Mouse (Mus musculus): ENCODE data around the gene Adgra3. TPM values are rescaled to one million over a fixed set of nuclear protein-coding genes. Genes with fewer than 3 reads are reported as not detected.

Adgra3 gene
- polyA plus RNA-seq (2012; rRNA removed): 16.2 and 16.9 TPM in 2 replicates

DNA sequence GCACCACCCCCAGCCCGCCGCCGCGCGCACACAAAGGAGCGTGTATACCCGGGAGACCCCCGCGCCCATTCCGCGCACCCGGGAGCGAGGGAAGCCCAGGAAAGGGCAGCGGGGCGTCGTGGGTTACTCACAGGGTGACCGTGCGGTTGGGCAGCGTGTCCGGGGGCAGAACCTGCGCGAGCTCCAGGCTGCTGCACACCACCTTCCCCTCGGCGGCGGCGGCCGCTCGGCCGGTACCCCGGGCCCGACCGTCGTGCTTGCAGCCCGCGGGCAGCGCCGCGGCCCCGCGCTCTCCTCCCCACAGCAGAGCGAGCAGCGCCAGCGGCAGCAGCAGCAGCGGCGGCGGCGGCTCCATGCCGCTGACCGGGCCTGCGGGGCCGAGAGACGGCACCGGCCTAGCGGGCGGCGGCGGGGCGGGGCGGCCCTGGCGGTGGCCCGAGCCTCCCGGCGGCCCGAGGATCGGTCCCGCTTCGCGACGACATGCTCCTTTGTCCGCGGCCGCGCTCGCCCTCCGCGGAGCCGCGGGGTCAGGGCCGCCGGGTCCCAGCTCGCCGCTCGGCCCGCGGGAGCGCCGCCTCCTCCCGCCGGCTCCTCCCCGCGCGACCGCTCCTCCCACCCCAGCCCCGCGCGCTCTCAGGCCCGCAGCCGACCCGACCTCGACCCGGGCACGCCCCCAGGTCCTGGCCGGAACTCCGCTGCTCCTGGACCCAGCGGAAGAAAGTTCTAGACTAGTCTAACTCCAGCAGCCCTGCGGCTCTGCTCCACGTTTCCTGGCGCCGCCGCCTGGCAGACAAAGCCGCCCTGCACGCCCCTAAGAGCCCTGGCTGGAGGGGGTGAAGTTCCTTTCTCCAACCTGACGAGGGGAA, at the start of gene Adgra3:
Gene Adgra3 (minus strand): TSS at position 586 of the 866 bp plus-strand sequence.
- peak; percentile 46 for DNase-seq (ENCODE audit: low read depth, low spot score)
- WGBS: 1% methylated on average over 106 of the region's 113 CpGs

DNA sequence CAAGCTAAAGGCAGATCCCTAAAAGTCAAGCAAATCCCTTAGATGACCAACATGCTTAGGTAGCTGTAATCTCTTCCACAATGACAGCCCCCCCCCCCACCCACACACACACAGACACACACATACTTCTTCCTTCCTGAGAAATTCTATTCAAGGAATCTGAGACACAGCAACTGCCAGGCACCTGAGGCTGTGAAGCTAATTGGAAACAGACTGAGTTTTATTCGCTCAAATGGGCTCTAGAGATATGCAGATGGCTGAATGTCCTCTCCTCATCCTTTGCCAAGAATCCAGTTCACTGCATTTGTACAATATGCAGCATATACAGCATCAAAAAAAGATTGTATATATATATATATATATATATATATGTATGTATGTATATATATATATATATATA, 24.6 kb upstream of the Adgra3 start:
- 81% methylated on average over 1 of the region's 1 CpGs for WGBS
- no peak for DNase-seq (ENCODE audit: low read depth, low spot score)

DNA sequence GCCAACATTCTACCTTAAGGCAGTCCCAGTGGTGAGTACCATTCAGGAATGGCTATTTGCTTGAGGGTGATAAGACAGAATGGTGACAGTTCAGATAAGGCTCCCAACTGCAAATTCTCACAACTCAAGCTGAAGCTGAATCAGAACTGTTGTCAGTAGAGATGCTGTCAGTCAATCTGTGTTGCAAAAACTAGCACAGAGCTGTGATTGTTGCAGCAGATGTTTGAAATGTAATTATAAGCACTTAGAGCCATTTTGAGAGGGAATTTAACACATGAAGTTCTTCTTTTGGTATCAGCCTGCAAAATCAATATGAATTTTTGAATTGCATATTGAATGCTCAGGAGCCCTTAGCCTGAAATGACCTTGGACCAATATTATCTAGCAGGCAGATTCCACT, 15.4 kb upstream of the Adgra3 start:
- no peak for DNase-seq (ENCODE audit: low read depth, low spot score)

DNA sequence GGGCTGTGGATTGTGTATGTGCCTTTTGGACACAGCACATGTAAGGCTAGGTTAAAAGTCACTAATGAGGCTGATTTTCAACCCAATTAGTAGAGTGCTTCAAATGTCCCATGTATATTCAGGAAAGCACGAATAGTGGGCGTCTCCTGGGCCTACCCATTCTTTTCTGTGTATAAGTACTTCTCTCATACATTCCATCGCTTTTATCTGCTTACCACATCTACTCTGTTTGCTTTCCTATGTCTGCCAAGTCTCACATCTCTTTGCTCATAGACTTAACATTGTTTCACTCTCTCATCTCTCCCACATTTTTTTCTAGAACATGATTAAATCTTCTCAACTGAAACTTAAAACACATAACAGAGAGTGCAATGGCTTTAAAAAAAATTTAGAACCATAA, 5.4 kb upstream of the Adgra3 start:
- 74% methylated on average over 3 of the region's 3 CpGs for WGBS
- no peak for DNase-seq (ENCODE audit: low read depth, low spot score)

DNA sequence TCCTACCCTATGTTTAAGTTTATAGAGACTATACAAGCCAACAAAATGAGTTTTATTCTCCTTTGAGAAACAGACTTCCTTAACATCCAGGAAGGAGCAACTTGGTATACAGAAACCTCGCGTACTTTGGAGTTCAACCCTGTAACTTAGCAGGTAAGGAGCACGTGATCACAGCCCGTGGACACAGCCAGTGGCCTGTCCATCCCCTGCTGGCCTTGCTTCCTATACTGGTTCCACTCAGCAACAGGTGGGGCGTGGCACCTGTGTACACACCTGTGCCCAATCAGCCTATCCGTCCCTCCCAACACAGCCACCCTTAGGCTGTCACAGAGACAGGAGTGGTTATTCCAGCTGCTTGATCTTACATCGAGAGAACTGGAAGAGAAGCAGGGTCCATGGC, 780 bp upstream of the Adgra3 start:
- WGBS: 34% methylated on average over 7 of the region's 7 CpGs
- DNase-seq (ENCODE audit: low read depth, low spot score): peak; percentile 90

DNA sequence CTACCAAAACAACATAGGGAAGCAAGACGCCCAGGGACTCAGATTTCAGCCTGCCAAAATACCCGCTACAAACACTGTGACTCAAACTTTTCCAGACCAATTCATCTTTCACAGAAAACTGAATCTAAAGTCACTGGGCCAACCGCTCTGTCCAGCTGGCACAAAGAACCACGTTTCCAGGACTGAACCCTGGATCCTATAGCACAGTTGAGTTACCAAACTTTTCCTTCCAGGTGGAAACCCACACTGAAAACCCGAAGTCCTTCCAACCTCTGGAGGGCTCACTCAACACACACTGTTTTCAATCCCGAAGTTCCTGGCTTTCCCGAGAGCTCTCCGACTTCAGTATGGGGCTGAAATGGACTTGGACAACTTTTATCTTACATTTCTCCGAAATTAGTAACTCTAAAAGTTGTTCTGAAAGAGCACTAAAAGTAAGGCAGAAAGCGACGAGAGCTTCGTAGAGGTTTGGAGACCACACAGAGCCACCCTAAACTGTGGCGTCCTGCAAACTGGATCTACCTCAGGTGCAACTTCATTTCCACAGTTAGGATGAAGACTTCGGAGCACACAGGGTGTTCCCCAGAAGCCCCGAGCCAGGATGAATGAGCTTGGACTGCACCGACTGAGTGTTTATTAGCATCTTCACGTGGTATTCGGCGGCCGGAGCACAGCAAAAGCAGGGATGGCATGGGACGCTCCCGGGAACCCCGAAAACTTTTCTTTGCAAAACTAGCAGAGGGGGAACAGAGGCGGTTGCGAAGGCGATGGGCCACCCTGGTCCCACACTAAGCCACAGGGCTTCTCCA, 990 bp downstream of the Adgra3 start:
- WGBS: 4% methylated on average over 26 of the region's 26 CpGs
- no peak for DNase-seq (ENCODE audit: low read depth, low spot score)

DNA sequence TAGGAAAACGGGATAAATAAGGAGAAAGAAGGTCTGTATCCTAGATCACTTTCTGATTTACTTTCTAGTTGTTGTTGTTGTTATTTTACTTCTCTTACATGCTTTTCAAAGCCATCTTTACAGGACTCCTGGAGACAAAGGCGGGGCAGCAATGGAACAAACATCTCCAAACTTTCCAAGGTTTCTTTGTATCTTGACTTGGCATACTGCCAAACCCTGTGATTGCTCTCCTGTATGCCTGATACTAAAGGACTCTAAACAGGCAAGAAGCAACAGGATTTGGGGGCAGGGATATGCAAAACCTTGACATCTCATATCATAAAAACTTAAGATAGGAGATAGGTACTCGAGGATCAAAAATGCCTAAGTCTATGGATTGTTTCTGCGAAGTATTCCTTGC, 6.3 kb downstream of the Adgra3 start:
- 44% methylated on average over 4 of the region's 4 CpGs for WGBS
- no peak for DNase-seq (ENCODE audit: low read depth, low spot score)

DNA sequence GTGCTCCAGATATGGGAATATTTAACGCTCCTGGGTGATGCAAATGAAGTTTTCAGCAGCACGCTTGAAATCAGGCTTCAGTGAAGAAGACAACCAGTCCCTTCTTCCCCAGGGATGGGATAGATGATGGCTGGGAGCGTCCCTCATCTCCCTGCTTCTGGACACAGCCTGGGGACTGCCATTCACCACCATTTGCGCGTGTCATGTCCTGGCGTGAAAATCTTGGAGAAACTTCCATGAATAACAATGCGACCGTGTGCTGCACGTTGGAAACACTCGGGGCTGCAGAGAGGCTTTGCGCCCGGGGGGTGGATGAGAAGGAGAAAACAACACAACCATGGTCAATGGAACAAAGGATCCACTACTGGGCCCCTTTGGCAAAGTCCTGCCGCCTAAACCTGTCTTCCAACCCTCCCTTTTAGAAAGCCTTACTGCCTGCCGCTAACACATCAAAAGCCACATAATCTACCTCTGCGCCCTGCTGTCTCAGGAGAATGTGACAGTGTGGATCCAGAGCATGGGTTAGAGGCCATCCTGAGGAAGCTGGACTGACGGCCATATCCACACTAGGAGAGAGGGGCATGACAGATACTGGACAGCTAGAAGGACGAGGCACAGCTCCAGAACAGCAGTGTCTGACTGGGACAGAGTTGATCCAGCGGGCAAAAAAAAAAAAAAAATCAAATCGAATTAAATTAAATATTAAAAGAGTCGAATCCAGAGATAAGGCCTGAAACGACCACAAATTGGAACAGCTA, 8.0 kb downstream of the Adgra3 start:
- no peak for DNase-seq (ENCODE audit: low read depth, low spot score)
- WGBS: 94% methylated on average over 21 of the region's 21 CpGs

DNA sequence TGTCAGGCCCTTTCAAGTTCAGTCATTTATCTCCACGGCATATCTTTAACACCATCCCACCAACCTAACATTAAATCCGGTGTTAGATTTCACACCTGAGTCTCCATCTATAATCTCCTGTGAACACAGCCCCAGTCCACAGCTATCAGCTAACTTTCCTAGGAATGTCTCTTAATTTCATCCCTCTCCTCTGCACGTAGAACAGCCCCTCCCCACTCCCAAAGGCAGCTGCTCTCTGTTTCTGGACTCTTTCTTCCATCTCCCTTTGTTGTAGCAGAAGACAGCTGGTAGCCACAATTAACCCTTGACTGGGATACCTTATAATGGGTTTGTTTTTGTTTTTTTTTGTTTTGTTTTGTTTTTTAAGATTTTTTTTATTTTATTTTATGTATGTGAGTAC, 8.8 kb downstream of the Adgra3 start:
- DNase-seq (ENCODE audit: low read depth, low spot score): no peak
- WGBS: 80% methylated on average over 3 of the region's 3 CpGs

DNA sequence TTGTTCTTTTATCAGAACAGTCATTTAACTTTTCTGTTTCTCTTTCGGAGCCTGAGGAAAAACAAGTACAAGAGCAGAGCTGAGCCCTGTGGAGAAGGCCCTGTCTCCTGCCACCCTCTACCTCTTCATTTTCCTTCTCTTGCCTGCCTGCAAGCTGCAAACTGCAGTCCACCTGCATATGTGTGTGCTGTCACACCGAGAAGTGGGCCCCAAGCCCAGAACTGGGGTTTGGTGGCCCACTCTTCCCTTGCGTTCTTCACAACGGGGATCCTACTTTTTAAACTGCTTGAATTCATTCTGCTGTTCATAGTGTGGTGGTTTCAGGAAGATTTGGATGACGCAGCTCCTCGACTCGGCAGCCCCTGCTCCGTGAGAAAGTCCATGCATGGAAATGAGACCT, 9.3 kb downstream of the Adgra3 start:
- WGBS: 86% methylated on average over 8 of the region's 8 CpGs
- no peak for DNase-seq (ENCODE audit: low read depth, low spot score)

DNA sequence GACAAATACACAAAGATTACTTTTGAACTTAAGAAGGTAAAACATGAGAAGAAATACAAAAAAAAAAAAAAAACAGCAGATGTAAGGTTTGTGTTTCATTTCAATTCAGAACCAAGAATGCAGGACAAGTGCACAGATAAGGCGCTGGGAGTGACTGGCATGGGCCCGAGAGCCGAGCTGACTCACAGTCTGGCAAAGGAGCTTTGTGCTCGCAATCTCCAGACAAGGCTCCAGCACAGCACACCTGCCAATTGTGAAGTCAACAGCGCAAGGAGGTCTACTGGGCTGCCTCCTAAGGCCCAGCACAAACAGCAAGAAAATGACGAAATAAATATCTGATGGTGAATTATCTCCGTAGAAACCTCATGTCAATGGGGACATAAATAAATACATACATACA, 9.8 kb downstream of the Adgra3 start:
- DNase-seq (ENCODE audit: low read depth, low spot score): no peak
- 17% methylated on average over 7 of the region's 7 CpGs for WGBS

DNA sequence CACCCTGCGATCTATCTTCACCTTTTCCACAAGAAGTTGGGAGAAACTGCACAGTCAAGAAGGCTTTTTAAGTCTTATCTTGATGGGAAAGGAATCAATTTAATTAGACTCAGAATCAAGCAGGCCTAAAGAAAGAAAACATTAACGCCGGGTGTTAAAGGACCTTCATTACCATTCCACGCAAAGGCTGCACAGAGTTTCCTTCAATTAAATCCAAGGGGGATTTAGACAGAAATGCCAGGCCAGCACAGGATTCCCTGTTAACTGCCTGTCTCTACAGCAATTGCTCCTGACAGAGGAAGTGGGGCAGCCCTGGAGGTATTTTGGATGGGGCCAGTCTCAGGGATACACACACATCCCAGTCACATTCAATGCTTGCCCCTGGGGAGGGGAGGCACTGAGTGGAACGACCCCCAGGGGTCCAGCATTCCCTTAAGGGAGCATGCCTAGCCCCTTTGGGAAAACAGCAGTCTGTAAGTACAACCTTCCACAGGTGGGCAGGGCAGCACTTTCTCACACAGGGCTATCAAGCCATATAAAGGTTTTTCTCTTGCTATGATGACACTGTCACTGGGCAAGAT, 10.4 kb downstream of the Adgra3 start:
- 62% methylated on average over 5 of the region's 5 CpGs for WGBS

DNA sequence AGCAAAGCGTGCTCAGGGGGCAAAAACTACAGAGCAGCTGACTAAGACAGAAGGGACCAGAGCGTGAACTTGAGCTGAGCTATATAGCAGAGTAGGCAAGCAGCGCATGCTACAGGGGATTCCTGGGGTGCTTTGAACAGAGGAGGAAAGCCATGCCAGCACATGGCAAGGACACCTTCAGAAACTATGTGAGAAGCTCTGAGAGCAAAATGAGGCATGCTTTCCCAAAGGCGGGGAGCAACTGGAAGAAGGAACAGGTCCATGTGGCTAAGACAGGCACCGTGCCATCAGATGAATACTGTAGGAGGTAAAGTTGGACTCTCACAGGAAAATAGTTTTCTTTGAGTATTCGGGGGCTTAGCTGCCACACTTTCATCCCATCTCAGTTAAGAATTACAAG, 13.6 kb downstream of the Adgra3 start:
- DNase-seq (ENCODE audit: low read depth, low spot score): no peak

More for the DNA sequence above, 10.4 kb downstream of the Adgra3 start:
- DNase-seq (ENCODE audit: low read depth, low spot score): no peak

DNA sequence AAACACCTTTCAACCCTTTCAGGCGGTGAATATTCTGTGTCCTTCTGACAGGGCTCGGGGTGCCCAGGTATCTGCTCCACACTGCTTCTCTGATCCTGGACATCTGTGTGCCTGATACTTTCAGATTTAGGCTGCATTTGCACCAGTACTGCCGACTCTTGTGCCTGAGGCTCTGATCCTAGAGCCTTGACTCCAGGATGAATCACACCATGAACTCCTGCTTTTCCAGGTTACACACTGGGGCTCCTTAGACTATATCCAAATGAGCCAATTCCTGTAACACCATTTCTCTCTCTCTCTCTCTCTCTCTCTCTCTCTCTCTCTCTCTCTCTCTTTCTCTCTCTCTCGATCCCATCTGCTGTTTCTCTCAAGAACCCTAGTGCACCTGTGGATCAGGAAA, 15.1 kb downstream of the Adgra3 start:
- WGBS: 83% methylated on average over 4 of the region's 4 CpGs
- DNase-seq (ENCODE audit: low read depth, low spot score): no peak

More for the DNA sequence above, 13.6 kb downstream of the Adgra3 start:
- 96% methylated on average over 6 of the region's 6 CpGs for WGBS

DNA sequence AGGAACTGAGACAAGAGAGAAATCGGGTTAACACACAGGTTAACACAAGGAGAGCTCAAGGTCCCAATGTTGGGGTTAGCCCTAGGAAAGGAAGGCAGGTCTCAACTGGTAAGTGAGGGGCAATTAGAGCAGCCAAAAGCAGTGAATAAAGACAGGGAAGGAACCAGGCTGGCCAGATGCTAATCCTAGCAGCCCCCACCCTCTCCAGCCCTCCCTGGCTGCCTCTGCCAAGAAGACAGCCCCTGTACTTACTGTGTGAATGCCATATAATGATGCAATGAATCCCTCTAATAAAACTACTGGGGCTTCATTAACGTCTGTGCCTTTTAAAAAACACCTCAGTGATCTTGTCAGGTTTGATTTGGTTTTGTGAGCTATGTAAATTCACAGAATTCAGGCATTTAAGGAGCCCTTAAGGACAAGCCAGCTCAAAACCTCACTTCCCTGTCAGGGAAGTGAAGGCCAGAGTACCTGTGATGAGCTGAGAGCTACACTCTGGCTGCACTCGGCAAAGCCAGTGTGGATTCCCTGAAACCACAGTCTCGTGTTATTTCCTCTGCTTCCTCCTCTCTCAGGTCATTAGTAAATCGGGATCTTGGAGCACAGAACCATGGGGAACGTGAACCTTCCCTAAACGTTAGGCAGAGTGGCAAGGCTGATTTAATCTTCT, 16.4 kb downstream of the Adgra3 start:
- 57% methylated on average over 7 of the region's 7 CpGs for WGBS
- no peak for DNase-seq (ENCODE audit: low read depth, low spot score)

DNA sequence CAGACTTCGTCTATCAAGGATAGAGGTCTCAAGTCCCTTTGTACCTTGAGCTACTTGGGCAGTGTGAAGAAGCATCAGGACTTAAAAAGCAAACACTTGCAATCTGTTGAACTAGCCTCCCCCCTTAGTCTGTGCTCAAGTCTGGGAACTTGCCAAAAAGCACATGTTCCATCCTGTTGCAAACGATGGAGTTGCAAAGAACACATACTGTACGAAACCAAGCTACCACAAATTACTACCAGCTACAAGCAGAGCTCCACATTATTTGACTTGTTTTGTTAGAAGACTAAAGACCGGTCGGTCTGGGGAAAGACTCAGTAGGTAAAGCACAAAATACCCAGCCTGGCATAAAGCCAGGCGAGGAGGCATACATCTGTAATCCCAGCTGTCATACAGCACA, 19.3 kb downstream of the Adgra3 start:
- 72% methylated on average over 6 of the region's 6 CpGs for WGBS

DNA sequence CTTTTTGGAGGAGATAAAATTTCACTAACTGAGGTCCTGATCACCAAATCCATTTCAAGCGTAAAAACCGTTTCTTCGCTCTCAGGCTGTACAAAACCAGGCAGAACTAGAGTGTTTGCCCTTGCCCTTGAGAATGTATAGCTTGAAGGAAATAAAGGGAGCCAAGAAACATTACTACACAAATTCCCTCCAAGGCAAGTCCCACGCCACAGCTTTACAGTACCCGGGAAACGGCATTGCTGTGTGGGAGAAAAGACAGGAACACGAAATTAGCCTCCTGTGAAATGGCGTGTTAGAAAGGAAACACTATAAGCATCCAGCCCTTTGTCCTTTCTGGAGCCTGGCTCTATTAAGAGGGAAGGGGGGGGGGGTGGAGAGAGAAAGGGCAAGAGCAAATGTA, 21.1 kb downstream of the Adgra3 start:
- 84% methylated on average over 8 of the region's 8 CpGs for WGBS
- DNase-seq (ENCODE audit: low read depth, low spot score): no peak

More for the DNA sequence above, 19.3 kb downstream of the Adgra3 start:
- DNase-seq (ENCODE audit: low read depth, low spot score): no peak

DNA sequence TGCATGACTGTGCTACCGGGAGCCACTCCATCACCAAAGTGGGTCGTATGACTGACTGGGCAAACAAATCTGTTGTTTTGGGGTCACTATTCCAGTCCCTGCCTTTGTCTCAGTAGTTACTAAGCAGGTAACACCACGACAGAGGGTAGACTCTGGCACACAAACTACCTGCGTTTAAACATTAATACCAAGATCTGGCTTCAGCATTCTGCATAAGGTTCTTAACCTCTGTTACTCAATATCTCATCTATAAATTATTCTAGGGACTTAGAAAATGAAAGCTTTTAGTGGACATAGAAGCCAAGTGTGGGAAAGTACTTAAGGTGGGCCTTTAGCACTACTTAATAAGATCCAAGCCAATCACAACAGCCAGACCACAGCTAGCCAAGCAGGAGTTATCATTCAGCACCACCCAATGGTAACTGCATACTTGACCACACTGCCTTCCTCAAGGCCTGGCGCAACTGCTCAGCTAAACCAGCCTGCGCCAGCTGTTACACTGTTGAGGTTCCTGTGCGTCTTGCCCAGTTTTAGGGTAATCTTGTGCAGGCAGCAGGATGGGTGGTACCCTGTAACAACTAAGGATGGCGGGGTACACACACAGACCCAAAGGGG, 23.8 kb downstream of the Adgra3 start:
- no peak for DNase-seq (ENCODE audit: low read depth, low spot score)

DNA sequence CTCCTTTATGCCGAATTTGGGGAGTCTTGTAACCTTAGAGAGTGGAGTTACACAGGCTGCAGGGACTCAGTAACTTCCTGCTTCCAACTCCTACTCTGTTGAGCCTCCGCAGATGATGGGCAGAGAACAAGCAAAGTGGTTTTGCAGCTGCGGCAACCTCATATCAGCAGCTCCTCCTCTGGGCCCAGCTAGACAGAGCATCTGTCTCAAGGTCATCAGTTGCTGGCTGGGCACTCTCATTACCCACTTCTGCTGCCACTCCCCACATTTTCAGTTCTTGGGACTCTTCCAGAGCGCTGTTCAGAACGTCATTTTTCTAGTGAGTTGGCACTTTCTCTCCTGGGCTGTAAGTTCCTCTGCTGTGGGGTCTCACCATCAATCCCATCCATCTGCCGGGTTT, 24.6 kb downstream of the Adgra3 start:
- no peak for DNase-seq (ENCODE audit: low read depth, low spot score)
- WGBS: 20% methylated on average over 6 of the region's 6 CpGs

More for the DNA sequence above, 23.8 kb downstream of the Adgra3 start:
- 62% methylated on average over 8 of the region's 8 CpGs for WGBS
